Mouse (Mus musculus): ENCODE measurements around the gene Gas1.

DNA sequence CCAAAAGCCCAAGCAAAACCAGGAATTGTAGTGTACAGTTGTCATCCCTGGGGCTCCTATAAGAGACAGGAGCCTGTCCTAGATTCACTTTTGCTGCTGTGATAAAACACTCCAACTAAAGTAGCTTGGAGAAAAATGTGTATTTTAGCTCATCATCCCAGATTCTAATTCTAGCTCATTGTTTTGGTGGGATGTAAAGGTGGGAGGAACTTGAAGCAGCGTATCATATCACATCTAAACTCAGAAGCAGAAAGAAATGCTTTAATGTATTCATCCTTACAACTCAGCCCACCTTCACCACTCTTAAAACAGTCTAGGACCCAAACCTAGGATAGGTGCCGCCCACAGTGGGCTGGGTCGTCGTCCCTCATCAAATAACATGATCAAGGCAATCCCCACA, 40.2 kb downstream of the Gas1 start:
- no peak for TF ChIP-seq CTCF (conservative IDR thresholded peaks at IDR 0.05; ENCODE audit: low read length)
- no peak for TF ChIP-seq POU5F1 (IDR thresholded peaks at IDR 0.05; ENCODE audit: borderline replicate concordance, low read length)

Measured in E14TG2a.4 (cell line).